Mouse (Mus musculus) neural tube, embryonic 15.5 days (tissue): ENCODE results near the gene Rbfox3. TPM values are rescaled to one million over a fixed set of nuclear protein-coding genes. Genes with fewer than 3 reads are reported as not detected.

ENCODE experiments used
- ATAC-seq: fragments of 200-750 bp; cut with Nextera tagmentation; 2 replicates; pipeline ENCODE4 v1.8.0; 2017; ENCODE audit warnings: mild to moderate bottlenecking, moderate TSS enrichment, moderate library complexity; ENCODE audit not compliant: low FRiP score
- H3K27ac ChIP-seq: fragments of 300-500 bp; sonication (generic); replicated peaks from 2 replicates; pipeline ENCODE4 v1.5.1; 2015; ENCODE audit warnings: mild to moderate bottlenecking, inconsistent platforms
- H3K27me3 ChIP-seq: fragments of 300-500 bp; sonication (generic); replicated peaks from 2 replicates; pipeline ENCODE4 v1.6.1; 2015; ENCODE audit warnings: inconsistent platforms
- H3K36me3 ChIP-seq: fragments of 300-500 bp; sonication (generic); 2 replicates; pipeline ENCODE4 v1.6.1; 2015; ENCODE audit warnings: inconsistent platforms
- H3K4me1 ChIP-seq: fragments of 300-500 bp; sonication (generic); 2 replicates; pipeline ENCODE4 v1.6.1; 2015; ENCODE audit warnings: inconsistent platforms
- H3K4me2 ChIP-seq: fragments of 300-500 bp; sonication (generic); 2 replicates; pipeline ENCODE4 v1.6.1; 2015; ENCODE audit warnings: inconsistent platforms, mild to moderate bottlenecking, moderate library complexity
- H3K4me3 ChIP-seq: fragments of 300-500 bp; sonication (generic); replicated peaks from 2 replicates; pipeline ENCODE4 v1.5.1; 2015; ENCODE audit warnings: mild to moderate bottlenecking, inconsistent platforms
- H3K9ac ChIP-seq: fragments of 300-500 bp; sonication (generic); replicated peaks from 2 replicates; pipeline ENCODE4 v1.6.1; 2015; ENCODE audit warnings: mild to moderate bottlenecking, inconsistent platforms
- H3K9me3 ChIP-seq: fragments of 300-500 bp; sonication (generic); replicated peaks from 2 replicates; pipeline ENCODE4 v1.6.1; 2016; ENCODE audit warnings: inconsistent platforms
- WGBS: fragments of 180-500 bp; shearing (Covaris S2); methylation state at CpG from one replicate; pipeline ENCODE4 v1.1.7; 2015; ENCODE audit warnings: mixed read lengths; 5-methylcytosine and 5-hydroxymethylcytosine counted together
- polyA plus RNA-seq: library from polyadenylated mRNA; unstranded; fragments of >200 nt; fragmentation: Nextera tagmentation; extraction: Ambion mirVana; gene quantifications from 2 replicates; pipeline ENCODE4 v1.2.1, GENCODE M21; 2015

The Rbfox3 gene
- polyA plus RNA-seq, 1 experiment from 2014 or later = 99.8 TPM

DNA sequence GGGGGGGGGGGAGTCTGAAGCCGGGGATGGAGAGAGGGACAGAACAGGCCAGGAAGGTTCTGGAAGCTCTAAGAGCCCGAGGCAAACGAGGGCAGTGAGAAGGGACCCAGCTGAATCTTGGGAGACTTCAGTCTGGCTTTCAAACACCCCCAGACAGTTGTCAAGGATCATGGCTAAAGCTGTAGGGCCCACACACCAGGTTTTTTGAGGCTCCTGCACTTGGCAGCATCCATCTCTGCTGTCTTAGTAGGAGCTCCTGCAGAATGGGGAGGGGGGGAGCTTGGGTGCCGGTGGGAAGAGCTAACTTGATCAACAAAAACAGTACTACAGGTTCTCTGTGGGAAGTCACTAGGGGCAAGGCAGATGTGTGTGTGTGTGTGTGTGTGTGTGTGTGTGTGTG is 358.9 kb downstream of the Rbfox3 start:
- Histone ChIP-seq H3K4me3 (no peak overlapping the region), H3K27ac (peak overlapping the region; percentile 28; the same call in 1 of the 2 replicates), H3K4me2 (no peak overlapping the region), H3K27me3 (no peaks in the 10 kb centered on the region), H3K36me3 (no peaks in the 10 kb centered on the region), H3K9ac (no peak overlapping the region), H3K4me1 (peaks cover 63% of the 10 kb centered on the region), H3K9me3 (no peaks in the 10 kb centered on the region)
- ATAC-seq = no peak
- WGBS = 79% methylated on average over 4 of the region's 4 CpGs

GRCm38 (mm10) chr11:118551705-118552104 is 359.7 kb downstream of the Rbfox3 start:
- Histone ChIP-seq H3K36me3 (no peaks in the 10 kb centered on the region), H3K27me3 (no peaks in the 10 kb centered on the region), H3K4me3 (no peak overlapping the region), H3K4me2 (no peak overlapping the region), H3K27ac (peak overlapping the region; percentile 66), H3K4me1 (peaks cover 64% of the 10 kb centered on the region), H3K9me3 (no peaks in the 10 kb centered on the region), H3K9ac (no peak overlapping the region)
- 48% methylated on average over 3 of the region's 3 CpGs for WGBS
- no peak for ATAC-seq

DNA sequence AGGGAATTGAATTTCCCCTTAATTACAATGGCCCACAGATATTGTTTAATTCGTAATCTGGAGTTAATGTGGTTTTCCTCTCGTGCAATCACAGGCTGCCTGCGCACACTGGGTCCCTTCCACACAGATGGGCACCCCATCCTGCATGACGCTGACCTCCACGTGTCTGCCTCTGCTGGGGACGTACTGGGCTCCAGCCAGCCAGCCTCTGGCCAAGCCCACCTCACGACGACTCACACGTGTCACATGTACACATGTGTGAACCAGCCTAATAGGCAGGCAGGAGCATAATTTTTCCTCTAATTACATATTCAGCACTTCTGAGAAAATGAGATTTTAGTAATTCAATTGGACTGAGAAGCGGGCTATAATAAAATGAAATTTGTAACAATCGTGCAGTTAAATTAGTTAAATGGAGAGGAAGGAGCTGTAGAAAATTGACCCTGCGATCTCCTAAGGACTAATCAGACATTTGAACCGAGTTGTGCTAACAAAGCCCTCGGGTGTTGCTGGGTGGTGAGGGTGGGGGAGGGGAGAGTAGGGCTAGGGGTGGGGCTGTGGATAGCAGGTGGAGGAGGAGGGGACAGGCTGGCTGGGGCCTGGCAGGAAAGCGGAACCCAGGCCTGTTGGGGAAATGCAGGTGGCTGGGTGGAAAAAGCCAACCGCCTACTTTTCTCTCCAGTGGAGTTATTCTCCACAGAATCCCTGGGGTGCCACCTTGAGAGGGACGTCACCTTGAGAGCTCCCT is 360.4 kb downstream of the Rbfox3 start:
- peaks cover 72% of the 10 kb centered on the region for H3K4me1 ChIP-seq
- no peaks in the 10 kb centered on the region for H3K36me3 ChIP-seq

DNA sequence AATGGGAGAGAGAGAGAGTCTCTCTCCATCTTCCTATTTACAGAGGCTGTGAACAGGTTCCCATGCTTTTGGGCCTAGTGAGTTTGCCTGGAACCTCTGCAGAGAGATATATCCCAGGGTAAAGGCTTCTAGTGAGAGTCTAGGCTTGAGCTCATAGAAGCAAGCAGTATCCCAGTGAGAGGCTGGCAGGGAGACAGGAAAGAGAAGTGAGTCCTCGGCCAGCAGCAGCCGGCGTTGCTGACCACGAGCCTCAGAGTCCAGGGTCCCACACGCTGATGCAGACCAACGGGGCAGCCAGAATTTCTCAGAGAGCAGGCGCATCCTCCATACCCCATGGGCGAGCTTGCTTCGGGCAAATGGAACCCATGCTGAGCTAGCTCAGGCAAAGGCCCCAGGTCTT is 363.2 kb downstream of the Rbfox3 start:
- Histone ChIP-seq H3K4me3 (no peak overlapping the region), H3K9ac (no peak overlapping the region), H3K27ac (no peak overlapping the region), H3K4me1 (peaks cover 75% of the 10 kb centered on the region), H3K27me3 (no peaks in the 10 kb centered on the region), H3K36me3 (no peaks in the 10 kb centered on the region), H3K4me2 (no peak overlapping the region), H3K9me3 (no peaks in the 10 kb centered on the region)
- WGBS = 86% methylated on average over 9 of the region's 9 CpGs
- ATAC-seq = no peak

More for the DNA sequence above, 360.4 kb downstream of the Rbfox3 start:
- Histone ChIP-seq H3K4me3 (no peak overlapping the region), H3K9ac (no peak overlapping the region), H3K27me3 (no peaks in the 10 kb centered on the region), H3K4me2 (no peak overlapping the region), H3K27ac (peak overlapping the region; percentile 66), H3K9me3 (no peaks in the 10 kb centered on the region)
- ATAC-seq = peak; percentile 40; the same call in 1 of the 2 replicates
- WGBS = 15% methylated on average over 17 of the region's 17 CpGs

DNA sequence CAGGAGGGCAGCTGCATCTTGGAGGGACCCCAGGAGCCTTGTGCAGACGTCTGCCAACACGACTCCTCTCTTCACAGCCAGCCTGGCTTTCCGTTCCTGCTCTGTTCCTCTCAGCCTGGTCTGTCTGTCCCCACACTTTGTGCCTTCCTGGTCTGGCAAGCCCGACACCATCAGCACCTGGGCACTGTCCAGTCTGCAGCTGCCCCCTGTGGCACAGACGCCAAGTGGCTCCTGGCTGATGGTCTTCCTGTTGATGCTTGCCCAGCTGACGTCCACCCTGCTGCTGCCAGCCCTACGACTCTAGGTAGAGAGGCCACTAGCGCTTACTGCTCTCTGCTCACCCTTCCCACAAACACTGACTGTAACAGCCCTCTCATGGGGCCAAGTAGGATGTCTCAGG is 365.1 kb downstream of the Rbfox3 start:
- H3K36me3 ChIP-seq = no peaks in the 10 kb centered on the region
- no peak overlapping the region for H3K4me2 ChIP-seq
- ATAC-seq = no peak
- H3K9me3 ChIP-seq = no peaks in the 10 kb centered on the region
- H3K9ac ChIP-seq = no peak overlapping the region
- H3K27me3 ChIP-seq = no peaks in the 10 kb centered on the region
- WGBS = 75% methylated on average over 8 of the region's 8 CpGs
- no peak overlapping the region for H3K4me3 ChIP-seq
- H3K4me1 ChIP-seq = peaks cover 65% of the 10 kb centered on the region
- no peak overlapping the region for H3K27ac ChIP-seq

DNA sequence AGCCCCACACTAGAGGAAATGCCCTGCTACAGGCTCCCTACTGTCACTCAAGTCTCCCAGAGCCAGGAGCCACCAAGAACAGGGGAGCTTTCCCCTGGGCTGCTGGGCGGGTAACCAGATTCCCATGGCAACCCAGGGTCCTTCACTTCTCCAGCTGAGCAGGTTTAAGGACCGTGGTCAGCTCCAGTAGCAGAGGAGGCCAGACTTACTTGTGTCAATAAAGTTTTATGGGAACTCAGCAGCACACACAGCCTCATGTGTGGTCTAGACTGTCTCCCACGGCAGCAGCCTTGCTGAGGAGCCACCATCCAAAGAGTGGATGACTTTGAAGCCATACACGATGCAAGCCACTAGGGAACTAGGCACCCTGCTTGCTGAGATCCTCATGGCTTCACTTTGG is 365.7 kb downstream of the Rbfox3 start:
- Histone ChIP-seq H3K4me3 (no peak overlapping the region), H3K9me3 (no peaks in the 10 kb centered on the region), H3K27me3 (no peaks in the 10 kb centered on the region), H3K9ac (no peak overlapping the region), H3K4me1 (peaks cover 62% of the 10 kb centered on the region), H3K36me3 (no peaks in the 10 kb centered on the region), H3K27ac (0 out of 2 replicates have a peak overlapping the region, but pooled peaks have one; percentile 14), H3K4me2 (no peak overlapping the region)
- WGBS = 17% methylated on average over 4 of the region's 4 CpGs
- no peak for ATAC-seq

- no peak overlapping the region for H3K4me2 ChIP-seq
- no peak overlapping the region for H3K4me3 ChIP-seq
- no peak overlapping the region for H3K9ac ChIP-seq
- H3K27ac ChIP-seq = peak overlapping the region; percentile 15; the same call in 1 of the 2 replicates
- 59% methylated on average over 6 of the region's 6 CpGs for WGBS
- peaks cover 50% of the 10 kb centered on the region for H3K4me1 ChIP-seq
- no peak for ATAC-seq
- no peaks in the 10 kb centered on the region for H3K27me3 ChIP-seq
- no peaks in the 10 kb centered on the region for H3K9me3 ChIP-seq
- H3K36me3 ChIP-seq = no peaks in the 10 kb centered on the region
Measured at GRCm38 (mm10) chr11:118544564-118544963, 366.8 kb downstream of the Rbfox3 start.

DNA sequence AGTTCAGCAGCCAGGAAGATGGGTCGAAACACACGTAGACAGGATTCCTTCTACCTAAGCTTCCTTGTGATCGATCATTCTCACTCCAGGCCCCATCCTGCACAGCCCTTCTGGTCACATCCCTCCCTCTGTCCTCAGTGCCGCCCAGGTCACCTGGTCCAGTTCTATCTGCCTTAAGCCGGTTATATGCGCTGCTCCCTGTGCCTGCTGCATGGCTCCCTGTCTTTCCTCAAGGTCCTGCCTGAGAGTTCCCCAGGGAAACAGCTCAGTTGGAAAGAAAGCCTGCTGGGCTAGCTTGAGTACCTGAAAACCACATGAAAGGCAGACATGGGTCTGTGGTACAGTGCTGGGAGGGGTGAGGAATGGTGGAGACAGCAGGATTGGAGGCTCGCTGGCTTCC is 368.5 kb downstream of the Rbfox3 start:
- WGBS = 82% methylated on average over 7 of the region's 7 CpGs
- Histone ChIP-seq H3K4me3 (no peak overlapping the region), H3K36me3 (no peaks in the 10 kb centered on the region)

GRCm38 (mm10) chr11:118540411-118541026 is 370.9 kb downstream of the Rbfox3 start:
- H3K36me3 ChIP-seq = no peaks in the 10 kb centered on the region
- H3K9ac ChIP-seq = no peak overlapping the region
- peaks cover 41% of the 10 kb centered on the region for H3K4me1 ChIP-seq
- no peak for ATAC-seq
- WGBS = 77% methylated on average over 12 of the region's 12 CpGs
- H3K4me3 ChIP-seq = no peak overlapping the region
- no peaks in the 10 kb centered on the region for H3K27me3 ChIP-seq
- no peak overlapping the region for H3K27ac ChIP-seq
- no peak overlapping the region for H3K4me2 ChIP-seq
- no peaks in the 10 kb centered on the region for H3K9me3 ChIP-seq

More for the DNA sequence above, 368.5 kb downstream of the Rbfox3 start:
- Histone ChIP-seq H3K27me3 (no peaks in the 10 kb centered on the region), H3K4me2 (no peak overlapping the region), H3K9ac (no peak overlapping the region), H3K4me1 (peaks cover 52% of the 10 kb centered on the region), H3K9me3 (no peaks in the 10 kb centered on the region), H3K27ac (no peak overlapping the region)
- no peak for ATAC-seq

DNA sequence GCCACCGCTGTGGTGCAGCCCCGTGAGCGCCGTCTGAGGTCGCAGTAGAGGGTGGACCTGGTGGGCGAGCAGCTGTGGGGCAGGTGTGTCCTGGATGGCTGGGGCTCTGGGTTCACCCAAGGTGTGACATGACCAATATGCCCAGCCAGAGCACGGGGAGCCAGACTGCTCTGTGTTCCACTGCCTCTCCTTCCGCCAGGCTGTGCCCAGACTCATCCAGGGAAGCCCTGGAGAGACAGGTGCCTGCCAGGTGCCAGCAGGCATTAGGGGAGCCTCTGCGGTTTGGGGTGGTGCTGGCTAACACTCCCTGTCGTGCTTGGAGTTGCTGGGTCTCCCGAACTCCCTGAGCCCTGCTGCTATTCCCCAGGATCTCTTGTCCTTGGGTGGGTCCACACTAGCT is 373.4 kb downstream of the Rbfox3 start:
- Histone ChIP-seq H3K4me3 (no peak overlapping the region), H3K4me2 (no peak overlapping the region), H3K27me3 (no peaks in the 10 kb centered on the region), H3K27ac (no peak overlapping the region; the same call in 1 of the 2 replicates), H3K4me1 (peaks cover 49% of the 10 kb centered on the region), H3K9ac (no peak overlapping the region), H3K36me3 (no peaks in the 10 kb centered on the region), H3K9me3 (no peaks in the 10 kb centered on the region)
- no peak for ATAC-seq
- WGBS = 69% methylated on average over 11 of the region's 11 CpGs

DNA sequence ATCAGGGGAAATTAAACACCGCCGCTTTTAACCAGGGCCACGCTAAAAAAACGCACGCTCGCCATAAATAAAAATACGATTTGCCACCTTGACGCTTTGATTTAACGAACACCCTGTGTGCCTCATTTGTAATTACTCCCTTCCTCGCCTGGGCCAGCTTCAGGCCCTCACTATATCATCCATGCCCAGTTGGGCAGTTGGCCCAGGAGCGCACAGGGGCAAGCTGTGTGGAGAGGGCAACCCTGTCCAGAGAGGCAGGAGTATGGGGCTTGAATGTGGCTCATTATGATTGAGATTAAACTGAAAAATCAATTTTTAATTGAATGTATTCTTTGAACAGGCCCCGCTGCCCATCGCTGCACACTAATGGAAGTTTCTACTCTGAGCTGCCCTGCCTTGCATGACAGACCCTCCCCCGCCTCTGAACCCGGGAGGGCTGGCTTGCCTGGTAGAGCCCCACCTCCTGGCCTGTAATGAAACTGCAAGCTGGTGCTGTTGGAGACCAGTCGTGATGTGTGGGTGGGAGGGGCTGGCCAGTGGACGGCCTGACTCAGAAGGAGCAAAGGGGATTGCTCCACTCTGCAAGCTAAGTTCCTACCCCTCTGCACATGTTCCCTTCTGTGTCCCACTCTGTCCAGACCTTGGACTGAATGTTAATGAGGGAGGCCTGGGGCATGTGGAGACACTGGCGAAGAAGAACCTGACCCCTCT is 376.9 kb downstream of the Rbfox3 start:
- H3K4me2 ChIP-seq = no peak overlapping the region
- no peaks in the 10 kb centered on the region for H3K9me3 ChIP-seq
- no peak overlapping the region for H3K9ac ChIP-seq
- peaks cover 64% of the 10 kb centered on the region for H3K4me1 ChIP-seq
- no peaks in the 10 kb centered on the region for H3K27me3 ChIP-seq
- no peak overlapping the region for H3K4me3 ChIP-seq
- 0 out of 2 replicates have a peak, but pooled peaks have one; percentile 30 for ATAC-seq
- 30% methylated on average over 18 of the region's 18 CpGs for WGBS
- no peaks in the 10 kb centered on the region for H3K36me3 ChIP-seq
- 0 out of 2 replicates have a peak overlapping the region, but pooled peaks have one; percentile 37 for H3K27ac ChIP-seq
